Mouse (Mus musculus): Measurements from ENCODE around the gene Zbtb11.
"Not testable (repeated sequence)": the region's sequence is repeated elsewhere in the genome, so short reads cannot be mapped to it uniquely, and the experiment has no call there.

Gene Zbtb11

DNA sequence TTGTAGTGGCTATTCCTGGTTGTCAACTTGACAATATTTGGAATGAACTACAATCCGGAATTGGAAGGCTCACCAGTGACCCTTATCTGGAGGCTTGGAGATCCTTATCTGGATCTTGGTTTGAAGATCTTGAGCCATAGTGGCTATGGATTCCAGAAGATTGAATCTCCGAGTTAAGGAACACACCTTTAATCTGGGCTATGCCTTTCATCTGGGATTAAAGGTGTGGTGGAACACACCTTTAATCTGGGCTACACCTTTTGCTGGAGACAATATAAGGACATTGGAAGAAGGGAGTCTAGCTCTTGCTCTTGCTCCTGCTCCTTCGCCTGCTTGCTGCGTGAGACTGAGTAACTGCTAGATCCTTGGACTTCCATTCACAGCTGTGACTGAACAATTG is 74.4 kb downstream of the Zbtb11 start, which contains the start of gene Senp7:
Gene Senp7 (plus strand): TSS at position 301 of the 400 bp plus-strand sequence.
- DNase-seq: not testable (repeated sequence)

- DNase-seq: no peak
Measured at GRCm38 (mm10) chr16:56055911-56056310, 82.2 kb downstream of the Zbtb11 start.

DNA sequence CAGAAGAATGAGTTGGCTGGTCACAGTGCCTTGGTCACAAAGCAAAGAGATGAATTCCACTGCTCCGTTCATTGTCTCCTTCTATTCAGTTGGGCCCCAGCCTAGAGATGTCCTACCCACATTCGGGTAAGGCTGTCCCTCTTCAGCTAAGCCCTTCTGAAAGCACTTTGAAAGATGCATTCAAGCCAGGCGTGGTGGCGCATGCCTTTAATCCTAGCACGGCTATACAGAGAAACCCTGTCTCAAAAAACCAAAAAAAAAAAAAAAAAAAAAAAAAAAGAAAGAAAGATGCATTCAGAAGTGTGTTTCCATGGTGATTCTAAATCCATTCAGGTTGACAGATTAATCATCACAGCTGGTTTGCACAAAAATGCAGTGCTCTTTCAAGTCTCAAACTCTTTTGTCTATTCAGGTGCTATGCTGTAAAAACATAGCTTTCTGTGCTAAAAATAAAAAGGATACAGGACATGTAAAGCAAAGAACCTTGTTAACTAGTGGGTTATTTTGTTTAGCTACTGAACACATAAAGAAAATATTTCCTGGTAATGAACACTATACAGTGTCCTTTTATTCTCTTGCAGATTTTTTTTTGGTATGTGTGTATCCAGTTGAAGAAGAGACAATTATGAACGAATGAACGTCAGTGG is 83.4 kb downstream of the Zbtb11 start:
- DNase-seq: no peak

- no peak for DNase-seq
Measured at GRCm38 (mm10) chr16:56058151-56058550, 84.5 kb downstream of the Zbtb11 start.
